Mouse (Mus musculus) cerebellum, postnatal 25 days (tissue): ENCODE results near the gene Arhgap25.

Experiments used
- DNase-seq, 2 experiments: peaks; one replicate each; pipeline ENCODE4 v3.0.0; 2021; ENCODE audit warnings: mixed read lengths in 2 of 2

Gene Arhgap25

GRCm38 (mm10) chr6:87435791-87436190 lies 97.3 kb downstream of the Arhgap25 start:
- DNase-seq: no peak

- no peak for DNase-seq
Observed at GRCm38 (mm10) chr6:87428487-87429044, 104.5 kb downstream of the Arhgap25 start, which contains the start of gene Bmp10. Gene Bmp10 (plus strand): TSS chr6:87428994.

- DNase-seq: peak; percentile 6 to 7
Observed at GRCm38 (mm10) chr6:87427616-87428015, 105.4 kb downstream of the Arhgap25 start.

- DNase-seq: no peak
Observed at GRCm38 (mm10) chr6:87426954-87427353, 106.1 kb downstream of the Arhgap25 start.

- DNase-seq: peak; percentile 25 to 62
Observed at GRCm38 (mm10) chr6:87424037-87424816, 108.8 kb downstream of the Arhgap25 start.

- DNase-seq: no peak
Observed at GRCm38 (mm10) chr6:87422304-87422703, 110.8 kb downstream of the Arhgap25 start.

GRCm38 (mm10) chr6:87412011-87412410 lies 121.0 kb downstream of the Arhgap25 start:
- DNase-seq: no peak
